Mouse (Mus musculus) Patski (cell line): ENCODE data around the gene Crygd. TPM values are rescaled to one million over a fixed set of nuclear protein-coding genes. Genes with fewer than 3 reads are reported as not detected.
"Not testable (repeated sequence)": the region's sequence is repeated elsewhere in the genome, so short reads cannot be mapped to it uniquely, and the experiment has no call there.

Experiments
- ATAC-seq: fragments of 100-300 bp; one replicate; pipeline ENCODE4 v1.8.0; 2021
- CTCF ChIA-PET: fragments of 350-600 bp; sonication (Branson Sonifier 250); formaldehyde crosslinking; loops from one replicate; lab custom pipeline; 2022; ENCODE audit warnings: inconsistent platforms; lab: Charles Lee
- POLR2A ChIA-PET: fragments of 350-600 bp; sonication (Branson Sonifier 250); formaldehyde crosslinking; loops from one replicate; lab custom pipeline; 2022; ENCODE audit warnings: antibody characterized with exemption, inconsistent platforms; lab: Charles Lee
- DNase-seq: peaks from one replicate; pipeline ENCODE4 v3.0.0-alpha.2; 2011; ENCODE audit warnings: low read depth, low spot score
- H3K27me3 ChIP-seq: fragments of 371-371 bp; one replicate; pipeline ENCODE4 v1.5.1; 2021
- CTCF ChIP-seq: fragments of 100-300 bp; IDR thresholded peaks from one replicate; pipeline ENCODE4 v1.5.1; 2021
- in situ Hi-C: fragments of 300-500 bp; cut with MboI; formaldehyde crosslinking; loops from 3 replicates; pipeline ENCODE4 v1.11.1; 2018; ENCODE audit warnings: low pct_unique_long_range_greater_than_20kb, mixed read lengths
- polyA plus RNA-seq: library from polyadenylated mRNA; unstranded; gene quantifications from one replicate; pipeline ENCODE4 v1.2.3, GENCODE M21; 2021

Crygd gene
- polyA plus RNA-seq, 1 experiment from 2014 or later, result not detected

GRCm38 (mm10) chr1:65088567-65089356, 25.5 kb upstream of the Crygd start:
- ATAC-seq (no peak), DNase-seq (no peak)
- in situ Hi-C loops, result no loop called here
- POLR2A ChIA-PET, result no interaction called here
- no peaks in the 10 kb centered on the region for H3K27me3 ChIP-seq
- no peak for TF ChIP-seq CTCF
- CTCF ChIA-PET, result interaction anchor here (2.6 kb wide), 1 partner anchor 11 kb away, joined by 9 read pairs; no protein-coding TSS in a partner anchor

- POLR2A ChIA-PET, result no interaction called here
- TF ChIP-seq CTCF, result no peak
- DNase-seq (no peak), ATAC-seq (no peak)
- CTCF ChIA-PET, result no interaction called here
- peaks cover 27% of the 10 kb centered on the region for H3K27me3 ChIP-seq
- in situ Hi-C loops, result no loop called here
These were observed 18.9 kb upstream of the Crygd start, which contains the start of gene Crygb for GRCm38 (mm10) chr1:65082188-65082587. Gene Crygb, minus strand, starts transcription at chr1:65082288.

- in situ Hi-C loops, result no loop called here
- H3K27me3 ChIP-seq, result peaks cover 42% of the 10 kb centered on the region
- DNase-seq, result no peak
- ChIA-PET CTCF (interaction anchor here (1.4 to 1.5 kb wide), 2 partner anchors 10 to 71 kb away, joined by 3 to 4 read pairs; no protein-coding TSS in a partner anchor), POLR2A (no interaction called here)
- TF ChIP-seq CTCF, result peak; percentile 38
- ATAC-seq, result no peak
These were observed 12.4 kb upstream of the Crygd start for GRCm38 (mm10) chr1:65075607-65076006.

DNA sequence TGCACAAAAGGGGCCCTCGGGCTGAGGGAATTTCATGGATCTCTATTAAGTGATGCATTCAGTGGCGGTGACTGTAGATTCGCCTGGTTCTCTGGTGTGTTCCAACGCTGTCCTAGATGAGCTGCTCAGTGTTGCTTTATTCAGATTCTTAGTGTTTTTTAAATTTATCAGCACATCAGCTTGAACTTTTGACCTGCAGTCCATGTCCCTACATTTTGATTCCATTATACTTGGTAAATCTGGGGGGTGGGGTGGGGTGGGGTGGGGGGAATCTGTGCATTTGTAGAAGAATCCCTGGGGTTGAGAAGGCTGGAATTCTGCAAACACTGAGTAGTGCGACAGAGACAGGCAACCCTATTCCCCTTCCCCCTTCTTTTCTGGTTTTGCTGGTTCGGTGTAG, 10.3 kb upstream of the Crygd start, which contains the start of gene Crygc:
TSS of gene Crygc (minus strand) at position 101 of the 400 bp plus-strand sequence.
- in situ Hi-C loops, result no loop called here
- ATAC-seq (no peak), DNase-seq (no peak)
- ChIA-PET POLR2A (interaction anchor here (0.6 kb wide), 1 partner anchor 13 kb away, joined by 5 read pairs; no protein-coding TSS in a partner anchor), CTCF (no interaction called here)
- TF ChIP-seq CTCF, result no peak
- H3K27me3 ChIP-seq, result peaks cover 43% of the 10 kb centered on the region

DNA sequence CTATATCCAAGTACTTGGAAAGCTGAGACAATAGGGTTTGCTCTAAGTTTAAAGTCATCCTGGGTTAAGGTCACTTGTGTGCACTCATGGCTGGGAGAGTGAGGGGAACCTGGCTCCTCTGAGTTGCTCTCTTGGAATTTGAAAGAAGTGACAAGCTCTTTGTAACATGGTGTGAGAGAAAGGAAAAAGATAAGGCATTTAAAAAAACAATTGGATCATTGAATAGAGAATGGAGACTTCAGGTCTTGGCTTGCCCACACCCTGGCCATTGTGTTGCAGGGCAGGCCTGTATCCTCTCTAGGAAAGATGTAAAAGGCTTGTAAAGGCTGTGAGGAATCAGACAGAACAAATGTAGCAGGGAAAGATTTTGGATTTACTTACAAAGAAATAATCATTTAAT, 4.6 kb upstream of the Crygd start:
- peaks cover 33% of the 10 kb centered on the region for H3K27me3 ChIP-seq
- no peak for TF ChIP-seq CTCF
- ATAC-seq (no peak), DNase-seq (no peak)
- CTCF ChIA-PET, result no interaction called here
- POLR2A ChIA-PET, result no interaction called here
- in situ Hi-C loops, result no loop called here

GRCm38 (mm10) chr1:65064201-65064600, 949 bp upstream of the Crygd start:
- TF ChIP-seq CTCF, result no peak
- ATAC-seq, result no peak
- ChIA-PET POLR2A (no interaction called here), CTCF (no interaction called here)
- no peak for DNase-seq
- H3K27me3 ChIP-seq, result peaks cover 14% of the 10 kb centered on the region
- in situ Hi-C loops, result no loop called here

GRCm38 (mm10) chr1:65052140-65052539, 11.1 kb downstream of the Crygd start:
- ChIA-PET POLR2A (interaction anchor here (0.5 kb wide), 1 partner anchor 127 kb away, joined by 3 read pairs; no protein-coding TSS in a partner anchor), CTCF (interaction anchor here (0.9 to 2.1 kb wide), 2 partner anchors 61 to 126 kb away, joined by 3 to 6 read pairs; no protein-coding TSS in a partner anchor)
- ATAC-seq, result no peak
- TF ChIP-seq CTCF, result no peak
- peaks cover 32% of the 10 kb centered on the region for H3K27me3 ChIP-seq
- in situ Hi-C loops, result no loop called here
- DNase-seq, result no peak

DNA sequence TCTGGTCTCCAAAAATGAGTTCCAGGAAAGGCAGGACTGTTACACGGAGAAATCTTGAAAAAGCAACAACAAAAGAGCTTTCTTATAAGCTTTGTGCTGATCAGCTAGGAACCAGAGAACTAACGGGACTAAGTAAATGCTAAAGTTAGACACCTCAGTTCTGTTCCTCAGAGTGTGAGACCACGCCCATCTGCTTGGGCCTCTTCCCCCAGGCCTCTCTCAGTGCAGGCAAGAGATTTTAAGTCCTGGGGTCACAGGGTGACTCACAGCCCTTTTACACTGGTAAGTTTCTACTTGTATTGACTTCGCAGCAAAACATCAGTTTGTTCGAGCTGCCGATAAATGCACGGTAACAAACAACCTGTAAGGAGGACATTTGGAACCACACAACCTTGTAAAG, 11.6 kb downstream of the Crygd start:
- ATAC-seq (no peak), DNase-seq (no peak)
- in situ Hi-C loops, result no loop called here
- peaks cover 34% of the 10 kb centered on the region for H3K27me3 ChIP-seq
- POLR2A ChIA-PET, result interaction anchor here (0.5 kb wide), 1 partner anchor 127 kb away, joined by 3 read pairs; no protein-coding TSS in a partner anchor
- CTCF ChIA-PET, result interaction anchor here (0.9 to 2.1 kb wide), 2 partner anchors 61 to 127 kb away, joined by 3 to 6 read pairs; no protein-coding TSS in a partner anchor
- no peak for TF ChIP-seq CTCF

DNA sequence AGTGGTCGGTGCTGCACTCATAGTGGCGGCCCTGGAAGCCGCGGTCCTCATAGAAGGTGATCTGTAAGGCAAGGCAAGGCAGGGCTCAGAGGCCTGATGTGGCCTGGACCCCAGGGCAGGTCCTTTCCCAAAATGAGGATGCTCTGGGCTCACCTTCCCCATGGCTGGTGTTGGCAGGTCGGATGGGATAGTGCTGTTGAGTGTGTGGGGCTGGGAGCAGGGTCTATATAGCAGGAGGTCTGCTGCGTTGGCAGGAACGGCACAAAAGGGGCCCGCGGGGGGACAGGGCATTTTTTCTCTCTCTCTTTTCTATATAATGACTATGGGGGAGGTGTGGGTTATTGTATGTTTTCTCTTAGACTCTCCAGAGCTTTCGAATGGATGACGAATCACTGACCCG, 12.3 kb downstream of the Crygd start, which contains the start of gene Cryge:
TSS of gene Cryge (minus strand) at position 198 of the 400 bp plus-strand sequence.
- in situ Hi-C loops, POLR2A ChIA-PET, ATAC-seq, DNase-seq: not testable (repeated sequence)
- CTCF ChIA-PET, result interaction anchor here (0.9 to 2.1 kb wide), 2 partner anchors 62 to 127 kb away, joined by 3 to 6 read pairs; no protein-coding TSS in a partner anchor
- H3K27me3 ChIP-seq, result peaks cover 31% of the 10 kb centered on the region

GRCm38 (mm10) chr1:65048781-65049180, 14.5 kb downstream of the Crygd start:
- POLR2A ChIA-PET, result interaction anchor here (0.7 kb wide), 1 partner anchor 86 kb away, joined by 3 read pairs; no protein-coding TSS in a partner anchor
- no peak for ATAC-seq

More at GRCm38 (mm10) chr1:65048781-65049180, 14.5 kb downstream of the Crygd start:
- no peak for DNase-seq
- no peak for TF ChIP-seq CTCF
- H3K27me3 ChIP-seq, result peaks cover 31% of the 10 kb centered on the region
- CTCF ChIA-PET, result interaction anchor here (1.1 to 1.2 kb wide), 4 partner anchors 53 to 130 kb away, joined by 3 read pairs; no protein-coding TSS in a partner anchor
- in situ Hi-C loops, result loop anchor here (5.0 kb wide), 1 partner anchor 129 kb away; no protein-coding TSS in a partner anchor
